Mouse (Mus musculus) midbrain, embryonic 13.5 days (tissue): ENCODE measurements at regions not wholly inside any gene's neighbourhood (a gene's known extent, or its start where the extent isn't known, plus 50 kb on each side); places are given as distances from the start of the nearest gene placed in this dataset.
A peak's percentile ranks its signal among the peaks of the same experiment; 100 is the strongest.

Experiments
- ATAC-seq: fragments of 200-750 bp; cut with Nextera tagmentation; 2 replicates; pipeline ENCODE4 v1.8.0; 2017; ENCODE audit warnings: mild to moderate bottlenecking, moderate TSS enrichment, moderate library complexity
- H3K27ac ChIP-seq: fragments of 300-500 bp; sonication (generic); 2 replicates; pipeline ENCODE4 v1.5.1; 2015; ENCODE audit warnings: inconsistent platforms, mild to moderate bottlenecking, moderate library complexity
- H3K27me3 ChIP-seq: fragments of 300-500 bp; sonication (generic); 2 replicates; pipeline ENCODE4 v1.6.1; 2015; ENCODE audit warnings: mild to moderate bottlenecking, inconsistent platforms
- H3K36me3 ChIP-seq: fragments of 300-500 bp; sonication (generic); 2 replicates; pipeline ENCODE4 v1.6.1; 2015; ENCODE audit warnings: mild to moderate bottlenecking, inconsistent platforms
- H3K4me1 ChIP-seq: fragments of 300-500 bp; sonication (generic); replicated peaks from 2 replicates; pipeline ENCODE4 v1.6.1; 2015; ENCODE audit warnings: inconsistent platforms
- H3K4me2 ChIP-seq: fragments of 300-500 bp; sonication (generic); replicated peaks from 2 replicates; pipeline ENCODE4 v1.6.1; 2015; ENCODE audit warnings: moderate library complexity, mild to moderate bottlenecking, inconsistent platforms
- H3K4me3 ChIP-seq: fragments of 300-500 bp; sonication (generic); replicated peaks from 2 replicates; pipeline ENCODE4 v1.5.1; 2015; ENCODE audit warnings: mild to moderate bottlenecking, inconsistent platforms
- H3K9ac ChIP-seq: fragments of 300-500 bp; sonication (generic); replicated peaks from 2 replicates; pipeline ENCODE4 v1.6.1; 2015; ENCODE audit warnings: mild to moderate bottlenecking, inconsistent platforms
- H3K9me3 ChIP-seq: fragments of 300-500 bp; sonication (generic); 2 replicates; pipeline ENCODE4 v1.6.1; 2016; ENCODE audit warnings: mild to moderate bottlenecking, inconsistent platforms
- WGBS: fragments of 180-500 bp; shearing (Covaris S2); methylation state at CpG from one replicate; pipeline ENCODE4 v1.1.7; 2015; 5-methylcytosine and 5-hydroxymethylcytosine counted together

DNA sequence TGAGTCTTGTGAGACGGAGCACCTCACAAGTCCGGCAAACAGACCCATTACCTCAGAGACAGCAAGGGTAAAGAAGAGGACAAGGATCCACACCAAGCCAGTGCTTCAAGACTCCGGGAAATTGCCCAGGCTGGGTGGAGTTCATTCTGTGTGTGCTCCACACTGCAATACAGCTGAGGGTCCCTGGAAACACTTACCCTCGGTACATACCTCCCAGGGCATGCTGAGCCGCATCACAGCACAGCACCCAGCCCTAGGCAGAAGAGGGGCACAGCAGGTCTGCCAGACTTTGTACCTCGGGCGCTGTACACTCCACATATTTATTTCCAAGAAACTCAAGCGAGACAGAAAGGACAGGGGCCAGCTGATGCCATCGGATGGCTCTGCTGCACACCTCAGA lies 54.5 kb upstream of the Cmc1 start:
- Histone ChIP-seq H3K27me3 (no peaks in the 10 kb centered on the region), H3K9ac (no peak overlapping the region), H3K4me2 (no peak overlapping the region), H3K9me3 (no peaks in the 10 kb centered on the region), H3K27ac (no peak overlapping the region), H3K4me1 (no peaks in the 10 kb centered on the region), H3K4me3 (no peak overlapping the region), H3K36me3 (no peaks in the 10 kb centered on the region)
- no peak for ATAC-seq
- 93% methylated on average over 9 of the region's 9 CpGs for WGBS

DNA sequence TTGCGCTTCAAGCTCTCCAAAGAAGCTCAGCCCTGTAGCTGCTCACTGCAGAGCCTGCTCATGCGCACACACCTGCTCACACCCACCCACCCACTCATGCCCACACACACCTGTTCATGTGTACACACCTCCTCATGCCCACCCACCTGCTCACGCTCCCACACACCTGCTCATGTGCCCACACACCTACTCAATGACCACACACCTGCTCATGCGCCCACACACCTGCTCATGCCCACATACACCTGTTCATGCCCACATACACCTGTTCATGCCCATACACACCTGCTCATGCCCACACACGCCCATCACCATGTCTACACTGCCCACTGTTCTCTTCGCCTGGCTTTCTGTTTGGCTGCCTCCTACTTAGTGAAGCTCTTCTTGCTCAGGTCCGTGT lies 56.5 kb upstream of the Cmc1 start:
- Histone ChIP-seq H3K9ac (no peak overlapping the region), H3K4me2 (no peak overlapping the region), H3K27ac (no peak overlapping the region), H3K4me3 (no peak overlapping the region), H3K27me3 (no peaks in the 10 kb centered on the region), H3K4me1 (no peaks in the 10 kb centered on the region), H3K36me3 (no peaks in the 10 kb centered on the region), H3K9me3 (no peaks in the 10 kb centered on the region)
- WGBS: 90% methylated on average over 7 of the region's 7 CpGs
- ATAC-seq: no peak

DNA sequence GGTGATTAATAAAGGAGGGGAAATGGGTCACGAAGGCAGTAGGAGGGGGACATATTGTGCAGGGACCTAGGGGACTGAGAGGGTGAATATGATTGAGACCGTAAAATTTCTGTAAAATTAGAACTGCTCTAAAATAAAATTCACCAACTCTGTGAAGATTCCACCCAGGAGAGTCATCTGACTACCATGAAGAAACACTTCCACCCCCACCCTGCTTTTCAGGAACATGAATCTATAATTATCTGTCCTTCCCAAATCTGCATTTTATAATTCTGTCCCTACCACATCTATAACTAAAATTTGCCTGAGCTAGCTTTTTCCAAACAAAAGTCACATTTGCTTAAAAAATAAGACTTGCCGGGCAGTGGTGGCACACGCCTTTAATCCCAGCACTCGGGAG lies 69.7 kb upstream of the Cmc1 start:
- no peak overlapping the region for H3K4me3 ChIP-seq
- WGBS: 94% methylated on average over 5 of the region's 5 CpGs
- H3K36me3 ChIP-seq: no peaks in the 10 kb centered on the region
- H3K4me2 ChIP-seq: no peak overlapping the region
- no peaks in the 10 kb centered on the region for H3K27me3 ChIP-seq
- peaks cover 4% of the 10 kb centered on the region; the same call in 1 of the 2 replicates for H3K9me3 ChIP-seq
- no peak overlapping the region for H3K9ac ChIP-seq
- no peak for ATAC-seq
- H3K27ac ChIP-seq: no peak overlapping the region
- H3K4me1 ChIP-seq: no peaks in the 10 kb centered on the region

DNA sequence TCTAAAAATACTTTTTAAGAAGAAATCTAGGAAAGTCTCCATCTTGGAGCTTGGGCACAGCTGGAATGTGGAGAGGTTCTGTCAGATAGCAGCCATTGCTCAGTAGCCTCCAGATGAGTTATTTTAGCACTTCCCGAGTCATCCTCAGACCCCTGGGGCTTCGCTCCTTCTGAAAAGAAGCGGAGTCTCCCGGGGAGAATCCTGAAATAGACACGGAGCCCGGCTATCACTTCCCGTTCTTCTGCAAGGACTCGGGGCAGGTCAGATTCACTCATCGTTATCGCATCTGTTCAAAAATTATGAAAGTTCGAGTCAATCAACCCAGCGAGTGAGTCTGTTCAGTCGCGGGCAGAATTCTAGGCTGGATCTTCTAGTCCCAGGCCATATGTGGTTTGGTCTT lies 71.2 kb upstream of the Cmc1 start:
- no peak for ATAC-seq
- no peaks in the 10 kb centered on the region for H3K9me3 ChIP-seq
- WGBS: 82% methylated on average over 14 of the region's 14 CpGs
- H3K4me1 ChIP-seq: no peaks in the 10 kb centered on the region
- H3K4me2 ChIP-seq: no peak overlapping the region
- no peaks in the 10 kb centered on the region for H3K36me3 ChIP-seq
- H3K4me3 ChIP-seq: no peak overlapping the region
- no peak overlapping the region for H3K9ac ChIP-seq
- no peaks in the 10 kb centered on the region for H3K27me3 ChIP-seq
- H3K27ac ChIP-seq: no peak overlapping the region

DNA sequence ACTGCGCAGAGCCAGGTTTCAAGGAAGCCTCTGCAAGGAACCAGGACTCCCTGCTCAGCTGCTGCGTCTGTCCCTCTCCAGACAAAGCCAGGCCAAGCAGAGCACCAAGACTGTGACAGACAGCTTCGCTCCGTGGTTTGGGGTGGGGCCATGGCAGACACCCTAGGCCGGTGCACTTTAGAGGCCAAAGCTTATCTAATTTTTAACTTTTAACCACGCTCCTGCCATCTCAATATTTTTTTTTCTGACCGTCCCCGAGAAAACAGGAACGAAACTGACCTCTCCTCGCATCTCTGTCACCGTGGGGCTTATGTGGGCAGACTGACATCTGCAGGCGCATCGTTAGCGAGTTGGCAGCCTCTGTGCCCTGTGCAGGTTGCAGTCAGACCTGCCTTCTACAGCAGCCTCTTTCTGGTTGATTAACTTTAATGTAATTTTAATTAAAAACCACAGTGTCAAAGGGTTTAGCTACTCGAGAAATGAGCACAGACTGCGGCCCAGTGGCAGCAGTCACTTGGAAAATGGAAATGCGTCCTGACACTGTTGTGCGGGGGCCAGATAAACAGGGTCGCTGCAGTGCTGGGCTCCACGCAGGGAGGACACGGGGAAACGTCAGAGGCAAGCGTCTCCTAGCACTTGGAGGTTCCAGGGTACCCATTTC lies 77.6 kb upstream of the Cmc1 start:
- 0 out of 2 replicates have a peak overlapping the region, but pooled peaks have one; percentile 2 for H3K9ac ChIP-seq
- peak; percentile 78 for ATAC-seq
- H3K27ac ChIP-seq: peak overlapping the region; percentile 65
- no peaks in the 10 kb centered on the region for H3K27me3 ChIP-seq
- H3K9me3 ChIP-seq: no peaks in the 10 kb centered on the region
- H3K4me3 ChIP-seq: no peak overlapping the region
- 45% methylated on average over 23 of the region's 23 CpGs for WGBS
- peak overlapping the region; percentile 26; the same call in 1 of the 2 replicates for H3K4me2 ChIP-seq
- H3K36me3 ChIP-seq: no peaks in the 10 kb centered on the region
- peaks cover 22% of the 10 kb centered on the region for H3K4me1 ChIP-seq

DNA sequence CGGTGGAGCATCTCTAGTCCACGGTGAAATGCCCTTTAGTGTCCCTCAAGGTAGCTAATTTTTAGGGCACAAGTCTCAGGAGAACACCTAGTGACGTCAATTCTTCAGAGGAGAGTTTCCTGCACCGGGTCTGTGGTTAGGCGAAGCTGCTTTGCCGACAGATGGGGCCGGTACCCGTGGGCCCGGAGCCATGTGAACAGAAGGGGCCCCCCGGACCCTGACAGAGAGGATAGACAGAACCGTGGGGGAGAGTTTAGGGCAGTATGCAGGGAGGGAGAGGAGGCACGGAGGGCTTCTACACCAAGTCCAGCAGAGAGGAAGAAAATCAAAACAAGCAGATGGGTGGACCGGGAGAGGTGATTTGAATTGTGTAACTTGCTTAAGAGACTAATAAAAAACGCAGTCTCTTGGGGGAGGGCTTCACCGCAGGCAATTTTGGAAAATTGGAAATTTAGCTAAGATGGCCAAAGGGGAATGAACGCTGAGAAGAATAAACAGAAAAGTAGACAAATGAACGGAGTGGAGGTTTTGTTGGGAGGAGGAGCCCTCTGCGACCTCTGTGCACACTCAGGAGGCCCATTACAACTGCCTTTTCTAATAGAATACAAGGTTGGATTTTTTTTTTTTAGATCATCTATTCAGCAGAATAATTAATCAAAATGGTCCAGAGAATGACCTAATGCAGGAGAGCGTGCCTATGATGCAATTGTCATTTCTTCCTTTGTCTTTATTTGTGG lies 78.9 kb upstream of the Cmc1 start:
- Histone ChIP-seq H3K27ac (peak overlapping the region; percentile 41), H3K9ac (no peak overlapping the region), H3K4me1 (peaks cover 22% of the 10 kb centered on the region), H3K36me3 (no peaks in the 10 kb centered on the region), H3K9me3 (no peaks in the 10 kb centered on the region), H3K27me3 (no peaks in the 10 kb centered on the region), H3K4me2 (no peak overlapping the region), H3K4me3 (no peak overlapping the region)
- WGBS: 48% methylated on average over 19 of the region's 19 CpGs
- peak; percentile 65; the same call in 1 of the 2 replicates for ATAC-seq

DNA sequence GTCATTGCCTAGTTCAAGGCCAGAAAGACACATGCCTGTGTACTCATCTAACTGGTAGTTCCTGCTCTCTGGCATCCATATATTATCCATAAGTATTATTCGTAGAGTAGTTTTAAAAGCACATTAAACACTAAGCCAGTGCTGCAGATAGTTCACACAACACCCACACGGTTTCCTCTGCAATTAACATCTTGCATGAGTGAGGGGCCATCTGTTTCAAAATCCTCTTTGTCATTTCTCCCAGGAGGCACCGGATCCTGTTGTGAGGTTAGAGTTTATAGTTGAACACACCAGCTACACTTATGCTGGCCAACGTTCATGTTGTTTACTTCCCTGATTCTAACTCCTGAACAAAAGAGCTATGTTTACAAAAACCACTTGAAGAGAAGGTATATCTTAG lies 90.7 kb upstream of the Cmc1 start:
- Histone ChIP-seq H3K9me3 (no peaks in the 10 kb centered on the region), H3K36me3 (no peaks in the 10 kb centered on the region), H3K4me1 (peaks cover 10% of the 10 kb centered on the region; the same call in 1 of the 2 replicates), H3K27me3 (peaks cover 17% of the 10 kb centered on the region; the same call in 1 of the 2 replicates), H3K4me2 (no peak overlapping the region), H3K9ac (no peak overlapping the region), H3K27ac (no peak overlapping the region), H3K4me3 (no peak overlapping the region)
- 60% methylated on average over 4 of the region's 4 CpGs for WGBS
- no peak for ATAC-seq

DNA sequence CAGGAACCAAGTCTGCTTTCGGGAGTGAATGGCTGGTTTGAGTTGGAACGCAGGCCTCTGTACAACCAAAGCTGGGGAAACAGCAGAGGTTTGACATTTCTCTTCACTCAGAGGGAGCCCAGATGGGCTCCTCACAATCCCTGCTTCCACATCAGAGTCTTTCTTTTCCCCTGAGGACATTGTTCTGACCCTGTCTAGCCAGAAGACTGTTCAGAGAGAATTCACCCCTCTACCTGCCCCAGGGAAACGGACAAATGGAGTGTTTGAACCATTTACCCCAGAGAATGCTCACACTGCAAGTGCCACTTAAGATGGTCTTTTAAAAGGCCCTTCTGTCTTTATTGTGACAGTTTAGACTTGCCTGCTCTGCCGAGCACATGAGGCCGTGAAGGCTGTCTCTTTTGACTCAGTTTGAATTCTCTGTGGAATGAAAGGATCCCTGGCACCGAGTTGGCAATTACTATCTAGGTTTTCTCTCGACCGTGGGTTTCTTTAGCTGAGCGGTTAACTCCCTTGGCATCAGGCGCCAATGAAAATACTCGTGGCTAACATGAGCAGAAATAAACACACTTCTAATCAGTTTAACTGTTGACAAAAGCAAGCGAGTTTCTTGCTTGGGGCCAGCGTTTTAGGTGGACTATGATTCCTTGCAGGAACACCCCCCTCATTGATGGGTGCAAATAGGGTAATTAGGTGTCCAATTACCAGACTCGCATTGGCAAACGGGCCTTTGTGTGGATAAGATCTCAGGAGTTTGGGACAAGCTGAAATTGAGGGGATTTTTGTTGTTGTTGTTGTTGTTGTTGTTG lies 97.0 kb upstream of the Cmc1 start:
- 42% methylated on average over 15 of the region's 15 CpGs for WGBS
- H3K27ac ChIP-seq: no peak overlapping the region
- no peaks in the 10 kb centered on the region for H3K9me3 ChIP-seq
- H3K4me1 ChIP-seq: peaks cover 15% of the 10 kb centered on the region; the same call in 1 of the 2 replicates
- H3K27me3 ChIP-seq: peaks cover 69% of the 10 kb centered on the region
- H3K36me3 ChIP-seq: no peaks in the 10 kb centered on the region
- H3K4me2 ChIP-seq: no peak overlapping the region
- no peak for ATAC-seq
- 0 out of 2 replicates have a peak overlapping the region, but pooled peaks have one; percentile 2 for H3K9ac ChIP-seq
- H3K4me3 ChIP-seq: no peak overlapping the region

DNA sequence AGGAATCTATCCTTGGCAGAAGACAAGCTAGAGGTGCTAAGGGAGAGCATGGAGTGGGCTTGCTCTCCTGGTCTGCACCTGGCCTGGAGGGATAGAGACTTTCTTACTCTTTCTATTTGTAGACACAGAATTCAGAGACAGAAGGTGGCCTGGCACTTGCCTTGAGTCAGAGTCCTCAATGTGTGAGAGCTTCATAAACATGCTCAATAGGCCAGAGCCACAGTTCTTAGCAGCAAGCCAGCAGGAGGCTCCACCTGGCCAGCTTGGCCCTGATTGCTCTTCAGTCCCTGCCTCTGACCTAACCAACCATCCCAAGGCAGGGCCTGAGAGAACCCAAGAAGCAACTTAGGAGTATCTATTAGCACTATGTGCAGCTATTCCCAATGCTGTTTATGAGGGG lies 103.9 kb upstream of the Cmc1 start:
- Histone ChIP-seq H3K9ac (no peak overlapping the region), H3K36me3 (no peaks in the 10 kb centered on the region), H3K4me1 (peaks cover 16% of the 10 kb centered on the region), H3K4me3 (no peak overlapping the region), H3K9me3 (no peaks in the 10 kb centered on the region), H3K4me2 (no peak overlapping the region), H3K27me3 (peaks cover 73% of the 10 kb centered on the region), H3K27ac (no peak overlapping the region)
- ATAC-seq: no peak

DNA sequence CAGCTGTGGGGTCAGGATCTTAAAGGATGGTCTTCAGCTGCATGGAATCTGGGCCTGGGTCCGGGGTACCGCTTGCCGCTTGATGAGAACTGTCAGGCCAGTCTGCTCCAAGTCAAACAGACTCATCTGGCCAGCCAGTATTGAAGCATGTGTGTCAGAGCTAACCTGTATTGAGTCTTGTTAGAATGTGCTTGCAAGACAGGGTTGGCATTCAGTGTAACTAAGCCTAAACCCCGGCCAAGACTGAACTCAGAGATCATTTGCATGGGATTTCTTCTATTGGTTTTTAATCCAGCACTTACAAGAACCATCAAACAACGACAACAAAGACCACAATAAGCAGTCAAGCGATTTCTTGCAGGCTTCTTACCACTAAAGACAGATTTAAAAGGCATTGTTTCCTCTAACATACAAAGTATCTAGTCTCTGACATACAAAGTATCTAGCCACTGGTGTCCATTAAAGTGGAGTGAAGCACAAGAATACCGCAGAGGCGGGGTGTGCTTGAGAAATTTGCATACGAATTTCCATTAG lies 105.3 kb upstream of the Cmc1 start:
- peaks cover 16% of the 10 kb centered on the region for H3K4me1 ChIP-seq
- H3K27me3 ChIP-seq: peaks cover 73% of the 10 kb centered on the region
- peak; percentile 44 for ATAC-seq
- WGBS: 18% methylated on average over 9 of the region's 9 CpGs
- H3K36me3 ChIP-seq: no peaks in the 10 kb centered on the region
- no peak overlapping the region for H3K9ac ChIP-seq
- no peaks in the 10 kb centered on the region for H3K9me3 ChIP-seq
- H3K4me2 ChIP-seq: peak overlapping the region; percentile 7; the same call in 1 of the 2 replicates
- no peak overlapping the region for H3K4me3 ChIP-seq
- H3K27ac ChIP-seq: no peak overlapping the region

DNA sequence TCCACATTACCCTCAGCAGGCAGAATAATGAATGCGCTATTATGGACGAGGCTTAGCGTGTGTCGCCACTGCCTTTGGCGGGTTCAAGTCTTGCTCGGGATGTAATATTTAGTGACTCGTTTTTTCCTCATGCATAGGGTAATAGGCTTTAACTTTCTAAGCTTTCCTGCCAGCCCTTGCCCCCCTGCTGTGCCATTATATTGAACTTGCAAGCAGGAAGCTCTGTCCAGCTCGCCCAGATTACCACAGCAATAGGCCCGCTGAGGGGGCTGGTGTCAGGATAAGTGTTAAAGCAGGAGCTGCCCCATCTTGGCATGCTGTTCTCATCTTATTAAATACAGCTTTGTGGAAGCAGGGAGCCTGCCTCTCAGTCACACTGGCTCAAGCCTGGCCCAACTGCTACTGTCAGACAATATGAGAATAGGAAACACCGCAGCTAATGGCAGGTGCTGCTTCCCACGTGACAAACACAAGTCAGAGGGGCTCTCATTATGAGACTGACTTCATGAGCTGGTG lies 105.8 kb upstream of the Cmc1 start:
- peak overlapping the region; percentile 16; the same call in 1 of the 2 replicates for H3K27ac ChIP-seq
- peaks cover 73% of the 10 kb centered on the region for H3K27me3 ChIP-seq
- H3K4me3 ChIP-seq: no peak overlapping the region
- no peaks in the 10 kb centered on the region for H3K36me3 ChIP-seq
- H3K4me2 ChIP-seq: peak overlapping the region; percentile 7; the same call in 1 of the 2 replicates
- H3K9ac ChIP-seq: no peak overlapping the region
- H3K9me3 ChIP-seq: no peaks in the 10 kb centered on the region
- peak; percentile 95 for ATAC-seq
- H3K4me1 ChIP-seq: peaks cover 16% of the 10 kb centered on the region
- WGBS: 4% methylated on average over 11 of the region's 11 CpGs
